Mouse (Mus musculus) megakaryocyte, adult 5-6 weeks (primary cell): ENCODE measurements around the gene Col8a2. TPM values are rescaled to one million over a fixed set of nuclear protein-coding genes. Genes with fewer than 3 reads are reported as not detected.

Experiments
- ATAC-seq: 2 replicates; pipeline ENCODE4 v1.8.0; 2016; ENCODE audit warnings: mild to moderate bottlenecking, inconsistent platforms; ENCODE audit not compliant: poor library complexity, severe bottlenecking
- total RNA-seq, 2 experiments: library from RNA; stranded (forward) in 1 of 2; stranded (reverse) in 1 of 2; fragments of 153-499, 151-499 nt in 1 of 2; fragments of 221-1000, 200-1000 nt in 1 of 2; gene quantifications; 2 replicates each; pipeline versions ENCODE4 v1.2.3 to v1.2.4; 2015 to 2017

Col8a2 gene
- total RNA-seq, 2 experiments from 2014 or later: not detected

DNA sequence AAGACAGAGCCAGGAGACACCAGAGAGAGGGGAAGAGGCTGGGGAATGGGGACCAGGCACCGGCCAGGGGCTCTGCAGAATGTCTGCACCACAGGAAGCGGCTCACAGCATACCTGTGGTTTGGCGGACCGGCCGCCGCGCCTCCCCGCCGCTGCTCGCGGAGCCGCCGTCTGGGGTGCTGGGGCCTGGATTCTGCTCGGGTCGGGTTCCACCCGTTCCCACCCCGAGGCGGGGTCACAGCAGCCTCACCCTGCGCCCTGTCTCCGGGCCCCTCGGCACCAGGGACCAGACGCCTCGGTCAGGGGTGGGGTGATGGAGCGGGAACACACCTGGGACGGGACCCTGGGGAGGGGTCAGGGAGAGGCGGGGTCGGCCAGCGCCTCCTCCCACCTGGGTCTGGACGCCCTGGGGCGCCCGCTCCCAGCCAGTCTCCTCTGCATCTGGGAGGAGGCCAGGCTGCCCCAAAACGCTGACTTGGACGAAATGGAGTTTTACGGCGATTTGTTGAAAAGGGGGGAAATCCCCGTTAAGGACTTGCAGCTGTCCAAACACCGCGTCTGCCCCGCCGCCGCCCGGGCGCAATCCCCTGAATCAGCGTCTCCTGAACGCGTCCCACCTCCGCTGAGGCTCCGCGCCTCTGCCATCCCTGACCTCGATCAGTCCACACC is 14.5 kb downstream of the Col8a2 start:
- ATAC-seq: no peak

DNA sequence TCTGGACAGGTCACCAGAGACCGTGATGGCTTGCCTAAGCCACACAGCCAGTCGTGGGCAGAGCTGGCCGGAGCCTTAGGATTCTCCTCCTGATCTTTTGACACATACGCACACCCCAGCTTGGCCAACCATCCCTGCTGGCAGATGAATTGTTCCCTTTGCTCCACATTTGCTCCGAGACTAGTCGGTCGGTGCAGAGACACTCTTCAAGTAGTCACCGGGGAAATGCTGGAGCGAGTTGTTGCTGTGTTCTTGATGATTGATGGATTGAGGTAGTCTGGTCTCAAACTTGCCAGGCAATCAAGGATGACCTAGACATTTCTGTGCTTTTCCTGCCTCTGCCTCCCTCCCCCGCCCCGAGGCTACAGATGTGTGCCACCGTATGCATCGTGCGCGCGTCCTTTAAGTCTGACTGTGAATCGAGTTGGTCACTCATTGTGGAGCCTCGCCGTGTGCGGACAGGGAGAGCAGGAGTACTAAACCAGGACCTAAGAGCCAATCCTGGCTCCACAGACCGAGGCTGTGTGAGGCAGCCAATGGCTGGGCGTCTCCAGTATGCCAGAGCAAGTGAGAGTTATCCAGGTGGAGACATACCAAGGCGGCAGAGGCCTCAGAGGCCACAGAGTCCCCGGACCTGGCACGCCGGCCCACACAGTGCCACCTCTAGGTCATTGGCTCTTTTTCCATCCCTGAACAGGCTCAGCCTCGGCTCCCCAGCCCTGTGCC is 15.2 kb downstream of the Col8a2 start:
- ATAC-seq: no peak

DNA sequence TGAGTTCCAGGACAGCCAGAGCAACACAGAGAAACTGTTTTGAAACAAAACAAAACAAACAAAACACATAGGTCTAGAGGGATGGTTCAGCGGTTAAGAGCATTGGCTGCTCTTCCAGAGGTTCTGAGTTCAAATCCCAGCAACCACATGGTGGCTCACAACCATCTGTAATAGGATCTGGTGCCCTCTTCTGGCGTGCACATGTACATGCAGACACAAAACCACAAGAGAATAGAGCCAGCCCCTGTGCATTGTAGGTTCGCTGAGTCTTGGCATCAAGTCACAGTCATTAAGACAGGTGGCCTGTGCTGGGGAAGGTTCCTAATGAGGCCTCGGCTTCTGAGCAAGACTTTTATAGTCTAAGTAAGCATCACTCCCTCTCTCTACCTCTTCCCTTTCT is 17.3 kb downstream of the Col8a2 start:
- no peak for ATAC-seq

DNA sequence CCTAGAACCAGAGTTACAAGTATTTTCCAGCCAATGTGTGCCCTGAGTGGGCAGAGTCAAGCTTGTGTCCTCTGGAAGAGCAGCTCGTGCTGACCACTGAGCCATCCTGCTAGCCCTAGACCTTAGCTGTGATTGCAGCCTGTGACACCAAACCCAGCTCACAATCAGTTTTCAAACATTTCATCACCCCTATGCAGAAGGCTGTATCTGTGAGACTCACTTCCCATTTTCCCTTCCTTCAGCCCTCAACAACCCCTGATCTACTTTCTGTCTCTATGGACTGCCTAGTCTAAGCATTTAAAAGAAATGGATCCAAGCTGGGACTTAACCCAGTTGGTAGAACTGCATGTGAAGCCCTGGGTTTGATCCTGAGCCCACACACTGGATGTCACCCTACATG is 18.8 kb downstream of the Col8a2 start:
- peak; percentile 55 for ATAC-seq

DNA sequence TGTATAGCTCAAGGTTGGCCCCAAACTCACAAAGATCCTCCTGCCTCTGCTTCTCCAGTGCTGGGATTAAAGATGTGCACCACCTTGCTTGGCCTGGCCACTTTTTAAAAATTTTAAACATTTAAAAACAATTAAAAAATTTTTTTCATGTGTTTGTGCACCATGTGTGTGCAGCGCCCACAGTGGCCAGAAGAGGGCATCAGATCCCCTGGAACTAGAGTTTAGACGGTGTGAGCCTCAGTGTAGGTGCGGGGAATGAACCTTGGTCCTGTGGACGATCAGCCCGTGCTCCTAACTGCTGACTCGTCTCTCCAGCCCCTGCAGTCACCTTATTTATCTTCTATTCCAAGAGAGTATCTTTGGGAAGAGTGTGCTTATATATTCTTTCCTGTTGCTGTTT is 19.5 kb downstream of the Col8a2 start:
- ATAC-seq: no peak

DNA sequence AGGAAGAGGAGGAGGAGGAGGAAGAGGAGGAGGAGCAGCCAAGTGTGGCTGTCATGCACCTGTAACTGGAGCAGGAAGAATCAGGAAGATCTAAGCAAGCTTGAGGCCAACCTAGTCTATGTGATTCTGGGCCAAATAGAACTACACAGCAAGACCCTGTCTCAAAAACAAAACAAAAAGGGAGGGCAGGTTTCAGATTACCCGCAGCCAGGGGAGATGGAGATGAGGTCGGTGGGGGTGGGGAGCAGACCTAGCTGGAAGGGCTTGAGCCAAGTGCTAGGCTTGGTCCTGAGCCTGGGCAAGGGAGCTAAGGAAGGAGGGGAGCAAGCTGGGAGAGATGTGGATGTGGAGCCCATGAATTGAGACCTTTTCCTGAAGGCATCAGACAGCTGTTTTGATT is 20.2 kb downstream of the Col8a2 start:
- ATAC-seq: no peak

DNA sequence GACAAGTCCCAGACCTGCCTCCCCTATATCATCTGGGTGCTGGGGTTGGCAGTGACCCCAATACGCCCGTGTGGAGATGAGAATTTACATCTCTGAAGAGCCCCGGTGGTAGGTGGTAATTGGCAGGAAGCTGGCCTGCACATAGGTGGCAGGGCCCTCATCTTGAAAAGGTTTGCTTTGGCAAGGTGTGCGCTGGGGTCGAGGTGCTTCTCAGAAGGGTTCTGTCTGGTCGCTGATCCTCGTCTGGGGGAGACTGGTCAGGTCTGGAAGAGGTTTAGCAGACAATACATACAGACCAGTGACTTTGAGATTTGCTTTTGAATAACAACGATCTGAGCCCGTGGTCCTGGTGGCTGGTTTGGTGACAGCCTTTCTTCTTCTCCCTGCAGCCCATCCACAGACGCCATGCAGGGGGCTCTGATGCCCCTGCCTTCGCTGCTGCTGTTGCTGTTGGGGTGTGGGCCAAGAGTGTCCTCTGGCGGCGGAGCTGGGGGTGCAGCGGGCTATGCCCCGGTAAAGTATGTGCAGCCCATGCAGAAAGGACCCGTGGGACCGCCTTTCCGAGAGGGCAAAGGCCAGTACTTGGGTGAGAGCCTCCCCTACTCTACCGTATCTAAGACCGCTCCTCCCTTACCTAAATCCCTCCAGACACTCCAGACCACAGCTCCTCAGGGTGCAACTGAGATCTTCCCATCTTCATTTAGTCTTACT is 22.8 kb downstream of the Col8a2 start:
- ATAC-seq: no peak; the same call in 1 of the 2 replicates

DNA sequence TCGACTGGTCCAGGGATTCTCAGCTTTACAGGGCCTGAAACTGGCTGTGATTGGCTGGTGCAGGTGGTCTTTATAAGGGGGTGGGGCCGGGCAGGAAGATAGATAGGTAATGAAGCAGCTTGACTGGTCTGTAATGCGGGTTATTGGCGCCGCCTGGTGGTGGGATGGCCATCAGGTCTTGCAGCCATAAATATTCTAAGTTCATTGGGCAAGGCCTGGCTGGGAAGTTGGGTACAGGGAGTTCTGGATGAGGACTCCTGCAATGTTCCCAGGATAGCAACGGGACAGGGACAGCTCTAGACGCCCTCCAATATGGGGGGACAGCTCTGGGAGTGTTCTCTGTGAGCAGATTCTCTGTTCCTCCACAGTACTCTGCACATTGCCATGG is 23.3 kb downstream of the Col8a2 start:
- peak; percentile 77 for ATAC-seq

DNA sequence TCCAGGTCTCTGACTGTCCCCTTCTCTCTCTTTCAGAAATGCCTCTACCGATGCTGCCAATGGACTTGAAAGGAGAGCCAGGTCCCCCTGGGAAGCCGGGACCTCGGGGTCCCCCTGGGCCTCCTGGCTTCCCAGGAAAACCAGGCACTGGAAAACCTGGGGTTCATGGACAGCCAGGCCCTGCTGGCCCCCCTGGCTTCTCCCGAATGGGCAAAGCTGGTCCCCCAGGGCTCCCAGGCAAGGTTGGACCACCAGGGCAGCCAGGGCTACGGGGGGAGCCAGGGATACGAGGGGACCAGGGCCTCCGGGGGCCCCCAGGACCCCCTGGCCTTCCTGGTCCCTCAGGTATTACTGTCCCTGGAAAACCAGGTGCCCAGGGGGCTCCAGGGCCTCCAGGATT is 23.8 kb downstream of the Col8a2 start:
- no peak for ATAC-seq

DNA sequence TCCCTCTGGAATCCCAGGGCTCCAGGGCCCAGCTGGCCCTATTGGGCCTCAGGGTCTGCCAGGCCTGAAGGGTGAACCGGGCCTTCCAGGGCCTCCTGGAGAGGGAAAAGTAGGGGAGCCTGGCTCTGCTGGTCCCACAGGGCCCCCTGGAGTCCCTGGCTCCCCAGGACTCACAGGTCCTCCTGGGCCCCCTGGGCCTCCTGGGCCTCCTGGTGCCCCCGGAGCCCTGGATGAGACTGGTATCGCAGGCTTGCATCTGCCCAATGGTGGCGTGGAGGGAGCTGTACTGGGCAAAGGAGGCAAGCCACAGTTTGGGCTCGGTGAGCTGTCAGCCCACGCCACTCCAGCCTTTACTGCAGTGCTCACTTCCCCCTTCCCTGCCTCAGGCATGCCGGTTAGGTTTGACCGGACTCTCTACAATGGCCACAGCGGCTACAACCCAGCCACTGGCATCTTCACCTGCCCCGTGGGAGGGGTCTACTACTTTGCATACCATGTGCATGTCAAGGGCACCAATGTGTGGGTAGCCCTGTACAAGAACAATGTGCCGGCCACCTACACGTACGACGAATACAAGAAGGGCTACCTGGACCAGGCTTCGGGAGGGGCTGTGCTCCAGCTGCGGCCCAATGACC is 25.1 kb downstream of the Col8a2 start:
- no peak for ATAC-seq

DNA sequence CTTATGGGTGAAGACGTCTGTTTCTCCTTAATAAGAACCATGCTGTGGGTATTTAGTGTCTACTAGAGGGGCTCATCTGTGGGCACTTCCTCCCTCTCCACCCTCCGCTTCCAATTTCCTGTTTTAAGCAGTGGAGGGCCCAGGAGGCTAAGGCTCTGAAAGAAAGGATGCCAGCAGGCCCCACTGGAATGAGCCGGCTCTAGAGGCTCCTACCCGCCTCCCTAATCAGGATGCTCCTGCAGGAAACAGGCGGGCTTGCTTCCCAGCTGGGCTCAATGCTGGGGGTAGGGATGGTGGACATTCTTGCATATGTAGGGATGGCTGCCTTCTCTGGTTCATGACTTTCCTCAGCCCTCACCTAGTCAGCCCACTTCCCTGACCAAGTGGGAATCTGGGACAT is 26.6 kb downstream of the Col8a2 start:
- no peak for ATAC-seq

DNA sequence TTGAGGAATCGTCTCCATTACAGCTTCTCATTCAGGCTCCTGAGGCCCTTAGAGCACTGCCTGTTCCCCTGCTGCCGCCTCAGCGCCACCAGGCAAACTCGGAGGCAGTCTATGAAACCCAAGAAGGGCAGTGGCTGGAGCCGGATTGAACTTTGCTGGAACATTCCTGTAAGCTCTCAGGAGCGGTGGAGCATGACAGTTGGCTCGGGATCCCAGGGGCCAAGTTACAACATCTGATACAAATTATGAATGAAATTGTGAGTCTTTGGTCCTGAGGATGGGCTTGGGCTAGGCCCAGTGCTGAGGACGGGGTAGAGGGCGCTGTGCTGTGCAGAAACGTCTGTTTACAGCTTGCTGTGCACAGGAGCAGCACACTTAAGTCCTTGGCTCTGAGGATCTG is 27.8 kb downstream of the Col8a2 start:
- ATAC-seq: no peak

DNA sequence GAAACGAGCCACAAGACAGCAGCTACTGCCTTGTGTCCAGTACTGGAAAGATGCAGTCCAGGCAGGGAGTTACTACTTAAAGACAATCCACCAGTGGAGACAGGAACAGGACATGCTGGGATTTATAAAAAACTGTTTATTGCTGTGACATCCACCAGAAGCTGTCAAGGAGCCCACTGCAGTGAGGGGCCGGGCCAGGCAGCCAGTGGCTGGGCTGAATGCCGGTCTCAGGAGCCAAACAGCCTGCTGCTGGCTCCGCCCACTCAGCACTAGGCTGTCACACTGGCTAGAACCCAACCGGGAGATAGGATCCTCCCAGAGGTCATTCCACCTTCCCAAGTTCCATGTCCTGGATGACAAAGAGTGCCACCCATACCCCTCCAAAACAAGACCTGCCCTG is 29.3 kb downstream of the Col8a2 start:
- no peak for ATAC-seq

DNA sequence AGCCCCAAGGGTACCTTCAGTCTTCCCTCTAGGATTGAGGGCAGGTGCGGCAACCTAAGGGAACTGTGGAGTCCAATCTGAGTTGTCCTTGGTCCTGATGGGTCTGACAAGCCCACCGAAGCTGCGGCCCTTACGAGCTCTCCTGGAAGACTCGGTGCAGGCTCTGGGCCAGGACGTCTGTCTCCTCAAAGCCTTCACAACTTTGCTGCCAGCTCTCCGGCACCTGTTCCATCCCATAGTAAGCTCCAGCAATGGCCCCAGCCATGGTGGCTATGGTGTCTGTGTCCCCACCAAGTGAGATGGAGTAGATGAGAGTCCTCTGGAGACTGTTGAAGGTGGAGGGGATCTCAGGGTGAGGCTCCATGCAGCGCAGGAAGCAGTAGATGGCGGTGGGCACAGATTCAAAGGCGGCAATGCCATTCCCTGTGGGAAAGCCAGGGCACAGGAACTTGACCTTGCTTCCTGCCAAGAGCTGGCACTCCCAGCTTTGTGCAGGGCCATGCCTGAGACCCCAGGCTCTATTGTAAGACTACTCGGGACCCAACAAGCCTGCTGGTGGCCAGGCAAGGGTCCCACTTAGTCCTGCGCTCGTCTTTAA is 29.9 kb downstream of the Col8a2 start:
- ATAC-seq: no peak

DNA sequence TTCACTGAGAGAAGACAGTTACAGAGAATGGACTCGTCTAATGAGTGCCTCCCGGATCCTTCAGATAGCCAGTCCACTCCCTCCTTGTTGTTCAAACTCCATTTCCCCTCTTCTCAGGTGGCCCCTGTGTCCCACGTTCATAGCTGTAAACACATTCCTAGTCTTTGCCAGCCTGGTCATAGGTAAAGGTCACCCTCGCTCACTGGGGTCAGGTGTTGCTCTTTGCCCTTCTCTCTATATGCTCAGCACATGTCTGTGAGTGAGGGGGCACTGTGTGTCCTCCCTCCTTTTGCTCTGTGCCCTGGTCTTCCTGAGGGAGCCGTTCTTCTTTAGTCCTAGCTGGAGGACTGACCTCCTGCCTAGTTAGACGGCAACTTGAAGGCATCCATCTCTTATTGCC is 33.2 kb downstream of the Col8a2 start:
- ATAC-seq: no peak

DNA sequence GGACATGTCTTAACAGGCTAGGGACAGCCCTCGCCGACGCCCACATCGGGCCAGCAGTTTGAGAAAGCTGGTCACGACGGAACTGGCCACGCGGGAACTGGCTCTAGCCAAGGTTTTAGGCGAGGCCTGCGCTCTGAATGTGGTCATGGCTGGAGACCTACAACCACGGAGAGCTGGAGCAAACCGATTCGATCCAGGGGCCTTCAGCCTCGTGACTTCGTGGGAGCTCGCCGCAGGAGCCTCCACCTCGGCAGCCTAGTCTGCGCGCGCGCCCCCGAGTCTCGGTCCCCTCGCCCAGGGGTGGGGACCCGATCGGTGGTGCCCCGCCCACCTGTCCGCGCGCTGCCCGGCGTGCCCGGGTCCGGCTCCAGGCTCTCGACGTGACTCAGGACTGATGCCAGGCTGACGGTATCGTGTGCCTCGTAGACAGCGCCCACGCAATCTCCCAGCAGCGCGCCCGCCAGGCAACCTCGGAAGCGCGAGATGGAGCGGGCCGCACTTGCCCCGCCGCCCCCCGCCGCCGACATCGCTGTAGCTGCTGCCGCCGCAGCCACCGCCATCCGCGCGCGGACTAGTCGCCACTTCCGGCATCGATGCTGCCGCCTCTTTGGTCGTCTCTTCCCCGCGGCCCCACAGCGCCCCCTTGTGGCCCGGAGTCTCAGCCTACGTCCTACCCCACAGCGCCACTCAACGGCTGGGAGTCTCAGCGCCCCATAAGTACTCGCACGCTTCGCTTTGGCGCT is 34.7 kb downstream of the Col8a2 start, which contains the start of gene Adprhl2:
Gene Adprhl2, minus strand, starts transcription at position 593 of the 743 bp plus-strand sequence.
- peak; percentile 97 for ATAC-seq

DNA sequence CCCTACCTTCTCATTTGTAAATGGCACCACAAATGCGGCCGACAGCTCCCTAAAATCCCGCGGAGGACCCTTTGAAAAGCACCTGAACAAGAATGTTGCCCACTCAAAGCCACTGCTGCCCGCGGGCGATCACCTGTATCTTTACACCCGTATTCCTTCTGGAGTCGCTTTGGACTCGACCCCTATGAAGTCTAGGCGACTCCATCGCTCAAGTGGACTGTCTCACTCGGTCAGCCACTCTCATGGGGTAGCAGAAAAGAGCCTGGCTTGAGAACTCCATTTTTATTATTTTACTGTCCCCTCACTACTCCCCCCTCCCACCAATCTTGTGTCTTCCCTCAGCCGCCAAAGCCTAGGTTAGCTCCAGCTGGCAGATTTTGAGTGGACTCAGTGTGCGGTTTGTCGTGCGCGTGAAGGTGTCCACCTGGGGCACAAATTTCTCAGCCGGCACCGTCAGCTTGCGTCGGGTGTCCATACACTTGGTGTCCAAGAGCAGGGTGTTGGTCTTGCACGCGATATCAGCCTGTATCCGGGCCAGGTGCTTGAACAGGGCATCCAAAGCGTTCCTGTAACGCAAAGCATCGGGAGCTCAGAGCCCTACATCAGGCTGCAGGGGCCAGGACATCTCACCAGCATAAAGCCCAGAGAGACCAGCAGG is 35.4 kb downstream of the Col8a2 start:
- no peak for ATAC-seq

DNA sequence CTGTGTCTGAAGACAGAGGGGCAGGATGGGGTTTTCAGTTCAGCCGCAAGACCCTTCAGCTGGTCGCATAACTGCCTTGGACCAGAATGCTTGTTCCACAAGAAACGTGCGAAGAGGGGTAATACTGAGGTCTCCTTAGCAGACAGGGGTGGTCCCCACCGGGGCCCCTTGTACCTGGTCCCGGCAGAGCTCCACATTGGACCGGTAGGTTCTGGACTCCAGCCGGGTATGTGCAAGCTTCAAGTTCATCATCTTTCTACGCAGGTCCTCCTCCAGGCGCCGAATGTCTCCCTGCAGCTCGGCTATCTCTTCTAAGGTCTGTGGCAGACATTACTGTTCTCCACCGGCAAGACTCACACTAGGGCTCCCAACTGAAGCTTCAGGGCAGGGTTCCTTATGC is 36.1 kb downstream of the Col8a2 start:
- no peak for ATAC-seq

DNA sequence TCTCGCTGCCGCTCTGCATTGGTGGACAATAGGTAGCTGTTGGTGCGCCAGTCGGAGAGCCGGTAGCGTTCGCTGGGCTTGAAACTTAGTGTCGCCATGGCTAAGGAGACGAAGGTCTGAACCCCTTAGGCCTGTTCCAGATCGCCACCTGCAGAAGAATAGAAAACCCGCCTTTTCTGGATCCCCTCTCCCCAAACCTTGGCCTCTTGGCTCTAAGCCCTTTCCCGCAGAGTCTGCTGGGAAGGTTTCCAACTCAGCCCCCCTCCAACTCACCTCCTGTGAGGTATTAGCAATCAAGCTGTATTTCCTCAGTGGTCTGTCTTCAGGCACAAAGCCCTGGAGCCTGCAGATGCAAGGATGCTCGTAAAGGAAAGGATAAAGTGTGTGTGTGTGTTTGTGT is 38.3 kb downstream of the Col8a2 start:
- no peak for ATAC-seq
